Mouse (Mus musculus): ENCODE measurements around the gene Tex264.

Gene Tex264

DNA sequence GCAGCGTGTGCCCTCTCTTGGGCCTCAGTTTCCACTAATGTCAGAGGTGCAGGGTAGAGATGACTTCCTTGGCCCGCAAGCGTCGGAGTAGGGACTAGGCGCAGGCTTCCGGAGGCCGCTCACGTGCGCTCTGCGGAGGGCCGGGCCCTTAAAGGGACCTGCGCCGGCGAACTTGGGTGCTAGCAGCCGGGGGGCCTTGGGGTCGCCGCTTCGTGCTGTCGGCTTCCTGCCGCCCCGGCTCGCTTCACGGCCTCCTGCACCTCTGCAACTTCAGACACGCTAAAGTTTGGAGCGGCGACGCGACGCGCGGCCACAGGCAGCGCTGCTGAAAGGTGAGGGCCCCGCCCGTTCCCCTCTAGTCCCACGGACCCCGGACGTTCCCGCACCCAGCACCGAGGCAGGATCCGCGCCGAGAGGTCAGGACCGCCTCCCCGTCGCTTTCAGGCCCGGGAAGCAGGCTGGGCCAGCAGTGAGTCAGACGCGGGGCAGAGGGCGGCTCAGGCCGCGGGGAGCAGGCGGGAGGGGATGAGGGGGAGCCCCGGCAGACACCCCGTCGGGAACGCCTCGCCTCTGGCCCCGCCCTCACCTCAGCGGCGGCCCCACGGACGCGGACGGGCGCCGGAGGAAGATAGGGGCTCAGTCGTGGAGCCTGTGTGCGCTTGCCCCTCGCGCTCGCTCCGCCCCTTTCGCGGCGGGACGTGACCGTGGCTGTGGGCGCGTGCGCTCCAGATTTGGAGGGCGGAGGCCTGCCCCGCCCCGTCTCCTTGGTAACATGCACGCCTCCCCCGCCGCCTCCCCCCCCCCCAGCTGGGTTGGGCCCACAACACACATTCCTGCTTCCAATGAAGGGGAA, at the start of gene Tex264:
Gene Tex264, minus strand, starts transcription at position 679 of the 853 bp plus-strand sequence.
- DNase-seq = peak; percentile 88

DNA sequence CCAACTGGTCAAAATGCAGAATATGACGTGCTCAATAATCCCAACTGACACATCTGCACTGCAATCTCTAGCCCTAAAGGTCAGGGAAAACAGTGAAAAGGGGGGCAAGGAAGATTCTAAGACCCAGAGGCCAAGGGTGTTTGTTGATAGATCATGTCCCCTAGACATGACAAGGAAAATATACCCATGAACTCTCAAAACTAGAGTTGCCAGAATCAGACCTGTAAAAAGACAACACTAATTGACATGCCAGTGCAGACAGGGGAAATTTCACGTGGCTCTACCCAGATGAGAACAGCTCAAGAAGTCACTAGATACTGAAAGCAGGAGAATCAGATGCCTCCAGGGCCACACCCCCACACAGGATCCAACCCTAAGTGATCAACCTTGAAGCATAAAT, 48.0 kb upstream of the Tex264 start:
- DNase-seq = no peak

DNA sequence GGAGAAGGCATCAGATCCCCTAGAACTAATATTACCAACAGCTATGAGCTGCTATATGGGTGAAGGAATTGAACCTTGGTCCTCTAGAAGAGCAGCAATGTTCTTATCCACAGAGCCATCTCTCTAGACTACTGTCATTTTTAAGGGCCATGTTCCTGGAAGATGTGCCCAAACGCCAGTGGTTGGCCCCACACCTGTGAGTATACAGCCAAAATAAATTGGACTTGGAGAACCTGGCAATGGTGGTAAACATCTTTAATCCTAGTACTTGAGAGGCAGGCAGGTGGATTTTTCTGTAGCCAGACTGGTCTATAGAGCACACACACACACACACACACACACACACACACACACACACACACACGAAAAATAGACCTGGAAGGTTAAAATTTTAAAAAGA, 43.7 kb upstream of the Tex264 start:
- DNase-seq = no peak

DNA sequence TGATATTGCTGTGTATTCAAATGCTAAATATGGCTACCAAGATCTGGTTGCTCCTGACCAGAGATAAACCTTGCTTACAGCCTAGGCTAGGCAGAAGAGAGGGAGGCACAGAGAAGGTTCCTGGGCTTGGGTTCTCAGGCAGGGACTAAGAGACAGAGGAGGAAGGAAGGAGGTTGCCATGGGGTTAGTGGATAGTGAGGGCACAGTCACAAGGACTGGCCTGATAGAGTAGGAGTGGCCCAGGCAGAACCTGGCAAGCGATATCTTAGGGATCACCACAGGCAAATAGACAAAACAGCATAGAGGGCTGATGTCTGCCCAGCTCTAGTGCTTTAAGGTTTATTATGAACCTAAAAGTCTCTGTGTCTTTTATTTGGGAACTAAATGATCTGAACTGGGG, 41.2 kb upstream of the Tex264 start:
- no peak for DNase-seq

DNA sequence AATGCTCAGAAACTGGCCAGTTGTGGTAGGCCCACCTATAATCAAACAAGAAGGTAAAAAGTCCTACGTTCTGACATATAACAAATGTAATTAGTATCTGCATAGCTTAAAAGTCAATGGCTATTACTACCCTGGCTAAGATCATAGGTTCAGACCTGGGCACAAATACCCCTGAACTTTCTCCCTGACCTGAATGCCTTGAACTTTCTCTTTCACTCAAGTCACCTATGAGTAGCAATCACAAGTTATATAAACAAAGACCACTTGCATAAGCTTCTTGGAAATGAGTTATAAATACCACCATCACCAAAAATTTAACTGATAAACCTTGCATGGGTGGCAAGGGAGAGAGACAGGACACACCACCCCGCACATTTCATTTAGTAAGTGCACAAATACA, 39.7 kb upstream of the Tex264 start:
- no peak for DNase-seq

DNA sequence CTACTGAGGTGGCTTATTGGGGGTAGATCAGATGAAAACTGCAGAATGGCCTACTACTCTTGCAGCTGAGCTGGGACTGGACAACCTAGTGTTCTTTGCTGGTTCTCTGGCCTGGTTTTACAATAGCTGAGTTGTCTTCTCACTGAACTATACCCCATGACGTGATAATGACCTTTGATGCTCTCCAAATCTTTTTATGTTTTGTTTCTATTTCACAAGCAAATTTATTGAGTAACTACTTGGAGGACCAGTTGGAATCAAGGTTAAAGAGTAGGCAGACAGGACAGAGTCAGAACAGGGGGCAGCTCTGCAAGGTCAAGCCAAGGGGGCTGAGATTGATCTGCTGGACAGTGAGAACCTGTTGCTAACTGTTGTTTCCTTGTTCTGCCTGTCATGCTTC, 39.1 kb upstream of the Tex264 start:
- DNase-seq = no peak

DNA sequence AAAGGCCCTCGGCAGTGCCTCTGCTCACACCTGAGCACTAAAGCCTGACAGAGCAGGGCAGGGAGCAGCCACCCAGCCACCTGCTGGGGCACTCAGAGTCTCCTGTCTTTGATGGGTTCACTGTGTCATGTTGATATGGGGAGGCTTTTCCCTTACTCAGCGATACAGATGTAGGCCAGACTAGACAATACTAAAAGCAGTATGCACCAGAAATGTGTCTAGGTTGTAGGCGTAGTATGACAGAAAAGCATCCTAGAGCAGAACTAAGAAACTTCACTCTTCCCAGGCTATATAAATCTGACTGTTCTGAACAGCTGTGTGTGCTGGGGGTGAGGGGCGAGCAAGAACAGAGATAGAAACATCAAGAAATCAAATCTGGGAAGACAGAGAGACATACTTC, 31.0 kb upstream of the Tex264 start:
- DNase-seq = no peak

DNA sequence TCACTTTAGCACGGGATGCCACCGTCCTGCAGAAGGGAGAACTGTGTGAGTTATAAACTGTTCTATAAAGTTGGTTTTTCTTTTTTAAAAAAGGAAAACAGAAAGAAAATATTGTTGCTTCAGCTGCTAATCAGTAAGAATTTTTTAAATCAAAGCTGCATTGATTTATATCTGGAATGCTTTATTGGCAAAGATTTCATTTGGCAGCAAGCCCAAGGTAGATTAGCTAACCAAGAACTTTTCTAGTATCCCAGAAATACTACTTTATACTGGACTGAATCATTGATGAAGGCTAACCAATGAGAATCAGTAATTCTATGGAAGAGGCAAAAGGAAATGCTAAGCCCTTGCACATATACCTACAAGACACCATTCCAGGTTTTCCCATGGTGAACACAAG, 30.5 kb upstream of the Tex264 start:
- DNase-seq = no peak

DNA sequence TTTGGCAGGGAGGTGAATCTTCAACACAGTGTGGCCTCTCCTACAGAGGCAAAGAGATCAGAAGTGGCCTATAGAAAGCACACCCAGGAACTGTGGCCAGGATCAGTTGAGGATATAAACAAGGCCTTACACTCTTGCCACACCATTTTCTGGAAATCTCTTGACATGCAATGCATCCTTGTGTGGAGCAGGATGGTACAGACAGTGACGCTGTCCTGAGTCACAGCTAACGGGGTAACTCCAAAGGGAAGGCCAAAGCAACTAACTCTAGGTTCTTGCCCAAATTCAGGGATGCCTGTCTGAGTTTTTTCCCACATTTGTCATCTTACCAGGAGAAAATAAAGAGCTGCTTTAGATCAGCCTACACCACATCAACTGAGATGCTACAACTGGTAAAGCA, 26.7 kb upstream of the Tex264 start:
- no peak for DNase-seq

DNA sequence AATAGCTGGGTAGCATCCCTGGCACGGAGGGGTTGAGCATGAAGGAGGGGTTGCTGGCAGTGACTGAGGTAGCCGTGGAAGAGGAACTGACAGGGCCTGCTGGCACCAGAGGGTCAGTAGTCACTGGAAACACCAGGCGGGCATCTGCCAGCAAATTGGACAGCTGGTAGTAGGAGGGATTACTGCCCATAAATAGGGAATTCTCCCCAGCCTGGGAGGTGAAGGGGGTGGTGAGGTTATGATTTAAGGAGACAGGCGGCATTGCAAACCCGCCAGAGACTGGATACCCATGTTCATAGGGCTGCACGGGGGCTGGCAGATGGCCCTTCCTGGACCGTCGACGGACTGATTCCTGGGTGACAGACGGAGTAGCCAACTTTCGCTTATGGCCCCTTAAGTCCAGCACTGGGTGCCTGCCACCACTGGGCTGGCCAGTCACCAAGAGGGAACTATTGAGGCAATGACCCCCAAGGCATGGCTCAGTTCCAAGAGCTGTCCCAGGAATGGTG, 7.3 kb upstream of the Tex264 start:
- DNase-seq = no peak

DNA sequence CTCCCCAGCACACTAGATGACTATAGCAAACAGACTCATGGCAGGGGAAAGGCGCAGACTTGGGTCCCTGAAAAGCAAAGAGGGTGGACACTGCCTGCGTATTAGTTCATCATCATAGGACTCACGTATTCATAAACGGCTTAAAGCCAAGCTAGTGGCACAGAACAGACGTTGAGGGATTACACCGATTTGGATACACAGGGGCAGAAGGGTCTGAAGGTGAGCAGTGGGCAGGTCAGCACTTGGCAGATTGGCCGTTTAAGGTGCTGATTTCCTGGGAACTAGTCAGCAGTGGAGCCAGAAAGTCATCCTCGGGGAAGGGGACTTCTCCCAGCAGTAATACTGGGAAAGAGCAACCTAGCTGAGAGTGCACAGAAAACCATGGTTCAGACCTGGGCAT, 3.1 kb upstream of the Tex264 start:
- no peak for DNase-seq

DNA sequence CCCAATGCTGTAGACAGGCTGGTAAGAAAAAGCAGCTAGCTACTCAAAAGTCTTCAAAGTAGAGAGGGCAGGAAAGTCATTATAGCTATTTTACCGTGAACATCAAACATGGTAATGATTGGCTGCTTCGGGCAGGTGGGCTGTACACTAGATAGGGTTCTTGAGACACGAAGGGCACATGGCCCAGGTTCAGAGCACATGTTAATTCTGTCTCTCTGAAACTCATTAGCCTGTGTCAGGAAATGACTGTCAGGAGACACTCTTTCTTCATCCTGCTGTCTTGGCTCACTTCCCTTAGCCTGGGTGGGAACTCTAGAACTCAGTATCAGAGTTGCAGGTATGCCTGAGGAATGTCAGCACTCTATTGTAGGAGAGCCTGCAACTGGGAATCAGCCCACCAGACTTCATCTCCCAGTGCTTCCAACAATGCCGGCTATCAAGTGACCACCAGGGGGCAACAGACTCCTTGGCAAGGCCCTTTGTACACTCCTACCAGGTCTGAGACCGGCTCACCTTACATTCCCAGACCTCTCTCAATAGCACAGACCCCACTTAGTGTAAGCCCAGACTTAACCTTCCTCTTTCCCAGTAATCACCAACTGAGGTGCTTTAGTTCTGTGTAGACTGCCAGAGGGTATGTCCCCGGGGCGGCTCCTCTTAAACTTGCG, 1.4 kb upstream of the Tex264 start:
- peak; percentile 90 for DNase-seq

DNA sequence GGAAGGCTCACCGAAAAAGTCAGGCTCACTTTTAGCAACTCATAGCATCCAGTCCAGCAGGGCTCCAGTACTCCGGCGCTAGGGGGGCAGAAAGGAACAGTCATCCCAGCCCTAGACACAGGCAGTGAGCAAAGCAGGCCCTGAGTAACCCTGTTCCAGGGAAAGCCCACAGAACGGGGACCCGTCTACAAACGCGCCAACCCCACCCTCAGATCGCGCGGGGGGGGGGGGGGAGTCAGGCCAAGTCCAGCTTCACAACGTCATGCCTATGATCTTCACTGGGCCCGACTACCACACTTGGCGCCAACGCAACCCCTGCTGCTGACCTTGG, 844 bp downstream of the Tex264 start:
- DNase-seq = peak; percentile 23

DNA sequence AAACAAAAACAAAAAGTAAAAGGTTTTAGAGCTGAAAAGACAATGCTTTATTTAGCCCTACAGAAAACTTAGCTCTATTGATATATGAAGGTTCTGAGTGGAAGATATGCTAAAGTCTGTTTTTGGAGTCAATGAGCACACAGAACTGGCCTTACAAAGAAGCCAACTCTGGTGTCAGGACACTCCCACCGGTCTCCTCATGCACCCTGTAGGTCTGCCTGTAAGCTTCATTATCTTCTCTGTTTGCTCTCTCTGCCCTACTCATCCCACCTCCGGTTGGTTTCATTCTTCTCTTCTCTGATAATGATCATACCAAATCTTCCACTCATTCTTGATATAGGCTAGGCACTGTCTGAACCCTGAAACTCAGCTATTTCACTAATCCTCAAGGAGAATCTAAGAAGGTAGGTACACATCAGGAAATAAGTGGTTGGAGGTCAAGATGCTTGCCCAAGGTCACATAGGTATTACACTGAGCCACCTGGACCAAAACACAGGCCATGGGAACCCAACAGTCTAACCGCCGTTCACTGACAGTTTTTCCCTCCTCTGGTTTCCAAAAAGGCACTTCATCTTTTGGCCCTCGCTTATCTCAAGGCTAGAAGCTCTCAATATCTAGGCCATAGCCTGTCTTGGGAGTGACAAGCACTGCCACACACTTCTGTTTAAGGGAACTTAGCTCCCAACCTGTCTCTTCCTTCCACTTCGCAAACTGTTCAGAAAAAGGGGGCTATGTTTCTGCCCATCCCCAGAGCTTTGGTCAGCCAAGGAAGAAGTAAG, 1.4 kb downstream of the Tex264 start:
- DNase-seq = no peak

DNA sequence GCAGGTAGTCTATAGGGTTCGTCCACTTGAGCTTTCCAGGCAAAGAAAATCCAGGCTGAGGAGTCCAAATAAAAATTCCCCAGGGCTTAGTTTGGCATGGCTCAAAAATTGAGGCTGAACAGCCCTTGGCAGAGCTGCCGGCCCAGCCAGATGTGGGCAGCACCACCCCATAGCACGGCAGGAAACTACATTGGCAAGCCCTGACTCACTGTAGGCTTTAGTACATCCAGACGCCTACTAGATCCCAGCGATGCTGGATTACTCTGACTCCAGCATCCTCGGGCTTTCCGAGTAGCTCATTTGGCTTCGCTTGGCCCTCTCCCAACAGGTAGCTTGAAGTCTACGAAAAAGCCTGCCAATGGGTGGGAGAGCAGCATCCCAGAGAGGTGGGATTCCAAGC, 4.7 kb downstream of the Tex264 start:
- no peak for DNase-seq

DNA sequence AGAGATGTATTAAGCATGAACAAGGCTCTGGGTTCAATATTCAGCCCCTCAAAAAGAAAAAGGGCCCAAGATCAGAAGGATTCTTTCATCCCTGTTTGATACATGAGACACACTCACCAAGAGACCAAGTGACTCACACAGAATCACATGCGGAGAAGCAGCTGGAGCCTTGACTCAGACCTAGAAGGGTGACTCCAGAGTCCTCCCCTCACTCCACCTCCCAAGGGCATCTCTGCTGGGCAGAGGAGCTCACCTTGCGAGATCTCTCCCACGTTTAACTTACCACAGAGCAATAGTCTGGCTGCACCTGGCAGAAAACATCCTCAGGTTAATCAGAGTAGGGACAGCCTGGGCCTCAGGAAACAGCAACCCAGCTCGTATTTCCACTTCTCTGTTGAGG, 7.5 kb downstream of the Tex264 start:
- no peak for DNase-seq

DNA sequence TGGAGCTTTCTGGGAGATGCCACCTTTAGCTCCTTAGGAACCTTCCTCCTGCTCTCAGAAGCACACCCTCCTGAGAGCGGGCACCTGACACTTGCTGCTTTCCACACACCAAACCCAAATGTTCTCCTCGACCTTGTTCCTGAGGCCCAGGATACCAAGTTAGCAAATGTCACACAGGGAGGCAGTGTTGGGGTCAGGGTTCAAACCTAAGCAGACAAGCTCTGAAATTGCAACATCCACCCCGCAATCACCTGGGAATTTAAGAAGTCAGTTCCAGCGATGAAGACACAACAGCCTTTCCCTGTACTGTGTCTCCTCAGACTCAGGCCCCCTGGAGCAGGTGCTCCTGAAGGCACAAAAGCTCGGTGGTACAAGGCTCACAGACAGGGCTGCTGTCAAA, 8.0 kb downstream of the Tex264 start:
- DNase-seq = no peak

DNA sequence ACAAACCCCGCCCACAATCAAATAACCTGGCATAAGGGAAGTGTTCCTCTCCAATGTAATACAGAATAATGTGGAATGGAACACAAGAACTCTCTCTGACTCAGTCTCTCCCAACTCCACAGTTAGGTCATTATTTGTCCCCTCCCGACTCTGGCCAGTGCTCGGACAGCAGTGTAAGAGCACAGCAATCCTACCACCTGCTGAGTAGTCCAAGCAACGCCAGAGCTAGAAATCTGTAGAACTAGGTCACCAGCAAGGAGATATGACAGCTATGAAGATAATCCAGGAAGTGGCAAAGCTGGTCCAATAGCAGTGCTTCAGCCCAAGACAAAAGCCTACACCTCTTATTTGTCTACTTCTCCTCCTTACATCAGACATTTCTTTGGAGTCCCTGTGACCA, 9.2 kb downstream of the Tex264 start:
- no peak for DNase-seq

DNA sequence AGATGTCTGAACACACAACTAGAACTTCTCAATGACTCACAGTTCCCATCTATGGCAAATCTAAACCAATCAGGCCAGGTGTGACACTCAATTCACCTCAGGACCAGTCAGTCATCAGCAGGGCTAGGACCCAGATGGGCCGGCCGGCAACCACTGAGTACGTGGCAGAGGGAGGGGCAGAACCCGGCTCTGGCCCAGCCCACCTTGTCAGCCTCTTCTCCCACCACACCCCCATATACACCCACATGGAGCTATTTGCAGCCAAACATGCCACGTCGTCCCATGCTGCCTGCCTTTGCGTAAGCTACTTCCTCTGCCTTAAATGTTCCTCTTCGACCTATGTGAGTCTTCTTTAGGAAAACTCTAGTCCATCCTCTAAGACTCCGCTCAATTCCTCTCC, 9.8 kb downstream of the Tex264 start:
- no peak for DNase-seq

DNA sequence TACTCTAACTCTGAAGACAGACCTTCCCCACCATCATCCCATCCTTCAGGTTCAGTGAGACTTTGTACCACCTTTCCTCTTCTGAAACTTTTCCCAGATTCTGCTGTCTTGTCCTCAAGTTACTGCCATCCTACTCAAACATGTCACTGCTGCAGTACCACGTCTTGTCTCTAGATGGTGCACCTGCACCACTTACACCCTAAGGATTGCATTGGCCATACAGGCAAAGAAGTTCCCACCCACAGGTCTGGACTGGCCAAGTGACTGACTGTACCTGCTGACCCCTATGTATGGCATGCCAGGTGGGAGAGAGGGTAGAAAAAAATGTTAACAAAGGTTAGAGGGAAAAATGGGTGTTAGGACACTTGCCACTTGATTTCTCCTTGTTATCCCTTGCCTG, 10.2 kb downstream of the Tex264 start:
- DNase-seq = peak; percentile 82

DNA sequence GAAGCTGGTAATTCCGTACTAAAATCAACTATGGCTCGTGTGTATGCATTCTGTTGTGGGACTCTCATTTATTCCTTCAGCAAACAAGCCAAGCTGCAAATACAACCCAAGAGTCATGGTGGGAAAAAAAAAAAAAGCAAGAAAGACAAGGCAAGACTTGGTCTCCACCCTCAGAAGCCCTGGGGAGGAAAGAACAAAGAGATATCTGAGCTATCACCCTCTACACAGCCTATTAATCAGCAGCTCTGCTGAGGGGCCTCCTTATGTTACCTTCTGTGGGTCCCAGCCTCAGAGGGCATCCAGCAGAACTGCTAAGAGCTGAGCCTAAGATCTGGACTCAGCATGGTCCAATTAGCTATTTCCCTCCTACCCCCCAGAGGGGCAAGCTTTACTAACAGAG, 11.9 kb downstream of the Tex264 start:
- DNase-seq = no peak

DNA sequence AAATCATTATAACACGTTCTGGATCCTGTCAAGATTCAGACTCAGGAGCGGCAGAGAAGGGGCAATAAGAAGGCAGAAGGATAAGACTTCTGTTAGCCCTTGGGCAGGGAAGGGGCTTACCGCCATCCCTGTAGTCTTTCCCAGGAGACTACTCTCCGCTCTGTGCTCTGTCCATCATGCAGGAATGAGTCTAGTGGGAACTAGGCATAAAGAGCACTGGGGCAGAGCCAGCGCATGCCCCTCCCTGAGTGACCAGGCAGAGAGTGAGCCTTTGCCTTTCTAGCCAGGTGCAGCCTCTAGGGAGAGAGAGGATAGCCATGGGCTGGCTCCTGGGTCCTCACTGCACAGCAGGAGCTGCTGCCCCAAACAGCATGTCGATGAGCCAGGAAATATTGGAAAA, 20.9 kb downstream of the Tex264 start:
- DNase-seq = no peak

DNA sequence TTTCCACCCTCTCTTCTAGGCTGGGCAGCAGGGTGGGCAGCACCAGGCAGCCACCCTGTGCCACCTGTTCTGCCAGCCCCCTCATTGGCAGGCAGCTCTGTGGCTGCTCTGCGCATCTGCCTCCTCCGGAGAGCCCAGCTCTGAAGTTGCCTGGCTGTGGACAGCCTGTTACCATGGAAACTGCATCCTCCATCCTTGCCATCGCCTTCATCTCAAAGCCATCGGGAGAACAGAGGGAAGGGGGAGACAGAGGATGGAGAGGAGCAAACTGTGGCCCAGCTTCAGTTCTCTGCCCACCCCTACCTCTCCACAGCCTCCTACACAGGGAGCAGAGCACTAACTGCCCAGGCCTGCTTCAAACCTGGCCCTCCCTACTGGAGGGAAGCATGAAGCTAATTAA, 21.3 kb downstream of the Tex264 start:
- no peak for DNase-seq

DNA sequence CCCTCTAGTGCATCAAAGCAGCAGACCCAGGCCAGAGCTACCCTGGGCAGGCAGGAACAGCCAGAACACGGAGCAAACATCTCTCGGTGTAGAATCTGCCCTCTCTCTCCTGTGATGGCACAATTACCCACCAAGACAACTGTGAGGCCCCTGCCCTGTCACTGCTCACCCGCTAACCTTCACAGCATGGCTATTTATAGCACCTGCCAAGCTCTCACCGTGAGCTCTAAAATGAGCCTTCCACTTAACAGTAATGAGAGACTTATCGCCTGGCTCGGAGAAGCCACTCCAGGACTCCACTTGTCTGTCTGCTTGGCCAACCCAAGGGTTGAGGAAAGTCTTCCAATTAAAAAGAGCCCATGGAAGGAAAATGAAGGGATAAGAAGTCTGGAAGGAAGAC, 22.5 kb downstream of the Tex264 start:
- DNase-seq = no peak

All from embryo, embryonic 11 days (tissue).